Mouse (Mus musculus) heart, embryonic 15.5 days (tissue): ENCODE data around the gene Ccdc42. TPM values are rescaled to one million over a fixed set of nuclear protein-coding genes. Genes with fewer than 3 reads are reported as not detected.
A peak's percentile ranks its signal among the peaks of the same experiment; 100 is the strongest.

Experiments used
- ATAC-seq: fragments of 200-750 bp; cut with Nextera tagmentation; replicated peaks from 2 replicates; pipeline ENCODE4 v1.8.0; 2017; ENCODE audit warnings: low read depth, moderate TSS enrichment; ENCODE audit not compliant: insufficient number of reproducible peaks, insufficient read depth, low FRiP score
- H3K27ac ChIP-seq: fragments of 300-500 bp; sonication (generic); 2 replicates; pipeline ENCODE4 v1.5.1; 2015; ENCODE audit warnings: mild to moderate bottlenecking, inconsistent platforms
- H3K27me3 ChIP-seq: fragments of 300-500 bp; sonication (generic); 2 replicates; pipeline ENCODE4 v1.6.1; 2015; ENCODE audit warnings: inconsistent platforms
- H3K36me3 ChIP-seq: fragments of 300-500 bp; sonication (generic); 2 replicates; pipeline ENCODE4 v1.6.1; 2015; ENCODE audit warnings: mild to moderate bottlenecking, inconsistent platforms
- H3K4me1 ChIP-seq: fragments of 300-500 bp; sonication (generic); replicated peaks from 2 replicates; pipeline ENCODE4 v1.6.1; 2015; ENCODE audit warnings: inconsistent platforms
- H3K4me2 ChIP-seq: fragments of 300-500 bp; sonication (generic); 2 replicates; pipeline ENCODE4 v1.6.1; 2015; ENCODE audit warnings: inconsistent platforms, mild to moderate bottlenecking, moderate library complexity
- H3K4me3 ChIP-seq: fragments of 300-500 bp; sonication (generic); 2 replicates; pipeline ENCODE4 v1.5.1; 2015; ENCODE audit warnings: mild to moderate bottlenecking, inconsistent platforms
- H3K9ac ChIP-seq: fragments of 300-500 bp; sonication (generic); 2 replicates; pipeline ENCODE4 v1.6.1; 2015; ENCODE audit warnings: mild to moderate bottlenecking, inconsistent platforms
- H3K9me3 ChIP-seq: fragments of 300-500 bp; sonication (generic); replicated peaks from 2 replicates; pipeline ENCODE4 v1.6.1; 2016; ENCODE audit warnings: inconsistent platforms
- WGBS: fragments of 180-500 bp; shearing (Covaris S2); methylation state at CpG from one replicate; pipeline ENCODE4 v1.1.7; 2015; ENCODE audit warnings: mixed read lengths; 5-methylcytosine and 5-hydroxymethylcytosine counted together
- polyA plus RNA-seq: library from polyadenylated mRNA; unstranded; fragments of >200 nt; fragmentation: Nextera tagmentation; extraction: Ambion mirVana; gene quantifications from 2 replicates; pipeline ENCODE4 v1.2.1, GENCODE M21; 2015

The Ccdc42 gene
- polyA plus RNA-seq, 1 experiment from 2014 or later, result 1.0 TPM

DNA sequence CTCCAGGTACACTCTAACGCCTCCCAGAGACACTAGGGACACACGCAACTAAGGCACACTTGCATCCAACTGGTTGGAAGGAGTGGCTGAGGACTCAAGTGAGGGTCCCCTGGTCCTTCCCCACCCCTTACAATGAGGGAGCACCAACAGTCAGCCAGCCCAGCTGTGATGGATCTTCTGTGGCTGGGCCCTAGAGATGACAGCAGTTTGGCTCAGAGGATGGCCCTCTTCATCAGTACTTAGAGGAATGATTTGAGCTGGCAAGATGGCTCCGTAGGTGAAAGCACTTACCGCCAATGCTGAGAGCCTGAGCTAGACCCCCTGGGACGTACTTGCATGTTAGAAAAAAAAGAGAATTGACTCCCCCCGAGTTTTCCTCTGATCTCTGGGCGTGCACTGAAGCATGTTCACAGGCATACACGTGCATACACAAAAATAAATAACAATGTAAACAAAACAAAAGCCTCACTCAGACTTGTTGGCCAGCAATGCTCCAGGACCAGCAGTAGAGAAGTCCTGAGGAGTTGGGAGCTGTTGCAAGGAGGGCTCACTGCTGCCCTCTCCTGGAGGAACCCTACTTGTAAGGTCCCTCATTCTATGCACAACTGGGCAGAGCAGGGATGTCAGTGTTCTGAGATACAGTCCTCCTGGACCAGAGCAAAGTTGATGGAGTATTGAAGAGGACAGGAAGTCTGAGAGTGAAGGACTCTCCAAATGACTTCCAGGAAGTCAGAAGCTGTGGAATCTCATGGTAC lies 2.4 kb downstream of the Ccdc42 start:
- no peaks in the 10 kb centered on the region for H3K9me3 ChIP-seq
- no peak overlapping the region for H3K9ac ChIP-seq
- H3K4me1 ChIP-seq, result peaks cover 39% of the 10 kb centered on the region
- no peaks in the 10 kb centered on the region for H3K36me3 ChIP-seq
- no peaks in the 10 kb centered on the region for H3K27me3 ChIP-seq
- H3K4me2 ChIP-seq, result no peak overlapping the region
- no peak overlapping the region for H3K4me3 ChIP-seq
- 0 out of 2 replicates have a peak, but pooled peaks have one; percentile 34 for ATAC-seq
- no peak overlapping the region for H3K27ac ChIP-seq
- WGBS, result 61% methylated on average over 8 of the region's 8 CpGs

DNA sequence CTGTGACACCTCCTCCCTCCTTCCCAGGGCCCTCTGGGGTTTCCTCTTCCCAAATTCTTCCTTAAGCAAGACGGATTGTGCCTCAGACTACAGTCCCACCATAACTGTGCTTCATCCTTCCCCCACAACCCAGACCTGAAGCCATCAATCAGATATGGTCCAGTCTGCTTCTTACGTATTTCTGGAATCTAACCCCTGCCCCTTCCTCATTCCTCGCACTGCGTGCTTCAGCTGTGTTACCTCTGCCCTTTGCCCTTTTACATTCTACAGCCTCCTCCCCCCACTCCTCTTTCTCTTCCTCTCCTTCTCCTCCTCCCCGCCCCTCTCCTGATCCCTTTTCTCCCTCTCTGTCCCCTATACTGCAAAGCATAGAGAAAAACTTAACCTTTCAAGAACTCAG lies 4.9 kb downstream of the Ccdc42 start:
- 52% methylated on average over 5 of the region's 5 CpGs for WGBS
- no peaks in the 10 kb centered on the region for H3K9me3 ChIP-seq
- H3K4me1 ChIP-seq, result peaks cover 40% of the 10 kb centered on the region
- H3K27ac ChIP-seq, result no peak overlapping the region
- H3K4me3 ChIP-seq, result no peak overlapping the region
- no peak for ATAC-seq
- H3K4me2 ChIP-seq, result no peak overlapping the region
- no peaks in the 10 kb centered on the region for H3K36me3 ChIP-seq
- H3K27me3 ChIP-seq, result no peaks in the 10 kb centered on the region
- no peak overlapping the region for H3K9ac ChIP-seq

GRCm38 (mm10) chr11:68593247-68593646 lies 6.4 kb downstream of the Ccdc42 start:
- Histone ChIP-seq H3K27me3 (no peaks in the 10 kb centered on the region), H3K4me1 (peaks cover 40% of the 10 kb centered on the region), H3K36me3 (no peaks in the 10 kb centered on the region), H3K4me3 (no peak overlapping the region), H3K27ac (peak overlapping the region; percentile 52), H3K9ac (no peak overlapping the region), H3K9me3 (no peaks in the 10 kb centered on the region), H3K4me2 (no peak overlapping the region)
- ATAC-seq, result no peak; the same call in 1 of the 2 replicates
- 28% methylated on average over 3 of the region's 3 CpGs for WGBS

DNA sequence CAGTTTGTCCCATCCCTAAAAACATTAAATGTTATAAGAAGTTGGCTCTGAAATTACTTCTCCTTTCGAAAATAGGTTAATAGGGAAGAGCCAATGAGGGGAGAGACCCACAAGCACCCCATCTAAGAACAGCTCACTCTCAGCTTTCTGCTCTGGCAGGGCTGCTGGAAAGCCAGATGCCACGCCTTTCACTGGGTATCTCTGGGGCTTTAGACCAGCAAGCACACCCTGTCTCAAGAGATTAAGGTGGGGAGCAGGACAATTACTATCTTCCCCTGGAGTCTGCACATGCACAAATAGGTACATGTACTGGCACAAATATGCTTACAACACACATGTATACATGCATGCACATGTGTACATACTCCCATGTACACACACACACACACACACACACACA lies 11.1 kb downstream of the Ccdc42 start:
- no peak overlapping the region for H3K27ac ChIP-seq
- WGBS, result 81% methylated on average over 2 of the region's 2 CpGs

DNA sequence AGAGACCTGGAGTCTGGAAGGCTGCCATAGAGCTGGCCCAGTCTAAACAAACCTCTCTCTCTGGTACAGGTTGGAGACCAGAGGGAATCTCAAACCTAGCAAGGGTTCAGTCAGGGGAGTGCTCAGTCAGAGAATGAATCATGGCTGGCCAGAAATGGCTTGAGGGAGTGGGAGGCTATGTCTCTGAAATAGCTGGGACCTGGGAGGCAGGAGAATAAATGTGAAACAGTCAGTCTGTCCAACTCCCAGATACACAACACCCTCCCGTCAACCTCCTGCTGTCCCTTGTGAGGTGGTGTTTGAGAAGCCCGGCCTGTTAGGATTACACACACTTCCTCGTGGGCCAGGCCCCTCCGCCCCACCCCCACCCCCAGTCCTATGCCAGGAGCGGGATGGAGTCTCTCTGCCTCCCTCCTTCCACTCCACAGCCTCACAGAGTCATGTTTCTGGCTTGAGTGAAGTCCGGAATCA lies 13.8 kb downstream of the Ccdc42 start:
- no peaks in the 10 kb centered on the region for H3K27me3 ChIP-seq
- no peaks in the 10 kb centered on the region for H3K9me3 ChIP-seq
- H3K4me1 ChIP-seq, result peaks cover 39% of the 10 kb centered on the region
- H3K27ac ChIP-seq, result peak overlapping the region; percentile 86
- H3K9ac ChIP-seq, result no peak overlapping the region
- 0 out of 2 replicates have a peak, but pooled peaks have one; percentile 22 for ATAC-seq
- no peaks in the 10 kb centered on the region for H3K36me3 ChIP-seq
- 24% methylated on average over 6 of the region's 6 CpGs for WGBS
- H3K4me3 ChIP-seq, result no peak overlapping the region
- H3K4me2 ChIP-seq, result no peak overlapping the region

More for the DNA sequence above, 11.1 kb downstream of the Ccdc42 start:
- Histone ChIP-seq H3K4me3 (no peak overlapping the region), H3K4me2 (no peak overlapping the region), H3K27me3 (no peaks in the 10 kb centered on the region), H3K9ac (no peak overlapping the region), H3K4me1 (peaks cover 50% of the 10 kb centered on the region), H3K36me3 (no peaks in the 10 kb centered on the region), H3K9me3 (no peaks in the 10 kb centered on the region)
- ATAC-seq, result no peak

- no peaks in the 10 kb centered on the region for H3K36me3 ChIP-seq
- peak overlapping the region; percentile 86 for H3K27ac ChIP-seq
- H3K4me2 ChIP-seq, result 0 out of 2 replicates have a peak overlapping the region, but pooled peaks have one; percentile 5
- H3K9ac ChIP-seq, result no peak overlapping the region
- peaks cover 39% of the 10 kb centered on the region for H3K4me1 ChIP-seq
- H3K27me3 ChIP-seq, result no peaks in the 10 kb centered on the region
- no peak overlapping the region for H3K4me3 ChIP-seq
- ATAC-seq, result peak; percentile 37; the same call in 1 of the 2 replicates
- no peaks in the 10 kb centered on the region for H3K9me3 ChIP-seq
- 12% methylated on average over 9 of the region's 9 CpGs for WGBS
Observed at GRCm38 (mm10) chr11:68601486-68601991, 14.7 kb downstream of the Ccdc42 start.

DNA sequence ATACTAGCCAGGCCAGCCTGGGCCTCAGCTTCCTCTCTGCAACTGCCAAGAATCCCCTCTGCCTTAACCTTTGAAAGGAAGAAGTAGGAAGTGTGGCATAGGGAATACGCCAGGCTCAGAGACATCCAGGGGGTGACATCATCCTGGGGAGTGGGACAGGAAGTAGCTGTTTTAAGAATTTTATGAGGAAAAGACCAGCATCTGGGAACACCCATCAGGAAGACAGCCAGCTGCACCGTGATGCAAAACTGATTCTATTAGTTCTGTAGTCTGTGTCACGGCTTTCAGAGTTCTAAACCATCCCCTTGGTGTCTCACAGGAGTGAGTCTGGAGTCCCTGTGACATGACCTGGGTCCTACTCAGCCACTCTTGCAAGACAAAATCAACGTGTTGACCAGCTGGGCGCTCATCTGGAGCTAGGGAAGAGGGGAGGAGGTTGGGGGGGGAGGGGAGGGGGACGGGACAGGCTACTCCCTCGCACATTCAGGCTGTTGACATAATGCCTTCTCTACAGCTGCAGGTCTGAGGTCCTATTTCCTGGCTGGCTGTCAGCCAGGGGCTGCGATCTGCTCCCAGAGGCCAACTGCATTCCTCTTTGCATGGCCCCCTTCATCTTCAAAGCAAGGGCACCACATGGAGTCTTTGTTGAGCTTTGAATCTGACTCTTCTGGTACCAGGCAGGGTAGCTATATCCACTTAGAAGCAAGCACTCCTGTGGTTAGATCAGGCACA lies 15.5 kb downstream of the Ccdc42 start:
- Histone ChIP-seq H3K4me2 (peak overlapping the region; percentile 26), H3K27me3 (no peaks in the 10 kb centered on the region), H3K4me3 (no peak overlapping the region), H3K36me3 (no peaks in the 10 kb centered on the region), H3K4me1 (peaks cover 39% of the 10 kb centered on the region), H3K27ac (peak overlapping the region; percentile 86), H3K9ac (no peak overlapping the region), H3K9me3 (no peaks in the 10 kb centered on the region)
- peak; percentile 81 for ATAC-seq
- WGBS, result 11% methylated on average over 8 of the region's 8 CpGs

DNA sequence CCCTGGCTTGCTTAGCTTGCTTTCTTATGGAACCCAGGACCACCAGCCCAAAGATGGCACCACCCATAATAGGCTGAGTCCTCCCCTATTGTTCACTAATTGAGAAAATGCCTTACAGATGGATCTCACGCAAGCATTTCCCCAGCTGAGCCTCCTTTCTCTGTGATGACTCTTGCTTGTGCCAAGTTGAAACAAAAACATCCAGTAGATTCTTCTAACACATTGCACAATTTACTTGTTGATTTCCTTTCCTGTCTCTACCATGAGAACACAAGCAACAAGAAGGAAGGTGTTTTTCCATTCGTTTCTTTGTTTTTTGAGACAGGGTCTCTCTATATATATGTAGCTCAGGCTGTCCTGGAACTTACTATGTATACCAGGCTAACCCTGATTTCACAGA lies 20.2 kb downstream of the Ccdc42 start:
- no peak overlapping the region for H3K27ac ChIP-seq

GRCm38 (mm10) chr11:68609910-68610566 lies 23.2 kb downstream of the Ccdc42 start:
- Histone ChIP-seq H3K27ac (no peak overlapping the region), H3K4me2 (no peak overlapping the region), H3K4me3 (no peak overlapping the region), H3K9ac (no peak overlapping the region), H3K27me3 (no peaks in the 10 kb centered on the region), H3K4me1 (peaks cover 31% of the 10 kb centered on the region), H3K9me3 (no peaks in the 10 kb centered on the region), H3K36me3 (no peaks in the 10 kb centered on the region)
- 39% methylated on average over 9 of the region's 9 CpGs for WGBS
- no peak for ATAC-seq

More for the DNA sequence above, 20.2 kb downstream of the Ccdc42 start:
- peaks cover 26% of the 10 kb centered on the region for H3K4me1 ChIP-seq
- no peak overlapping the region for H3K4me3 ChIP-seq
- H3K9ac ChIP-seq, result no peak overlapping the region
- no peaks in the 10 kb centered on the region for H3K36me3 ChIP-seq
- no peak for ATAC-seq
- H3K4me2 ChIP-seq, result no peak overlapping the region
- H3K9me3 ChIP-seq, result no peaks in the 10 kb centered on the region
- H3K27me3 ChIP-seq, result no peaks in the 10 kb centered on the region
- WGBS, result 72% methylated on average over 2 of the region's 2 CpGs

GRCm38 (mm10) chr11:68610567-68610947 lies 23.7 kb downstream of the Ccdc42 start:
- Histone ChIP-seq H3K9ac (no peak overlapping the region), H3K4me2 (no peak overlapping the region), H3K27ac (no peak overlapping the region), H3K4me1 (peaks cover 31% of the 10 kb centered on the region), H3K4me3 (no peak overlapping the region), H3K27me3 (no peaks in the 10 kb centered on the region), H3K9me3 (no peaks in the 10 kb centered on the region), H3K36me3 (no peaks in the 10 kb centered on the region)
- whole genome bisulfite sequencing, result 63% methylated on average over 8 of the region's 8 CpGs
- ATAC-seq, result no peak

DNA sequence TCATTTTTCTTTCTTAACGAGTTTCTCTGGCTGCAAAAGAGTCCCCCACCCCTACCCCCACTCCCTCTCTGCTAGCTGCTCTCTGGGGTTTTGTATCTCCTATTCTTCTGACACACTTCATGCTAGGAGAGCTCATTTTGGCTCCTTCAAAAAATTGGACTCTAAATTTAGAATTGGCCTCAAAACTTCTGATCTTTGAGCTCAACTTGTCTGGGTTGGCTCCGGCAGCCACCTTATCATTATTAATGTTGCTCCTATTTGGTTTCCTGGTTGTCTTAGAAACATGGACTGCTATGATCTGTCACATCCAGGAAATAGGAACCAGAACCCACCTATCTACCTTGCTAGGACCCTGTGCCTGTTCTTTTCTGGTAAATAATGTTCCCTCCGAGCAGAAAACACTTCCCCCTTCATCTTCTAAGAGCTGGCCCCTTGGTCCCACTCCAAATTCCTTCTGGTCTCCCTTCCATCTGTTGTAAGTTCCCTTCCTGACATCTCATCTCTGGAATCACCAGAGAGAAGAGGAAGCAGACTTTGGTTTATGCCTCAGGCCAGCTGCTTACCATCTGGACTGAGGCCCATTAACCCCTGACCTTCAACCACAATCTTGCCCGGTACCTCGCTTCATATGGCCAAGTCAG lies 26.4 kb downstream of the Ccdc42 start:
- no peaks in the 10 kb centered on the region for H3K27me3 ChIP-seq
- no peaks in the 10 kb centered on the region for H3K9me3 ChIP-seq
- H3K4me1 ChIP-seq, result peaks cover 31% of the 10 kb centered on the region
- ATAC-seq, result no peak
- H3K36me3 ChIP-seq, result no peaks in the 10 kb centered on the region
- no peak overlapping the region for H3K9ac ChIP-seq
- no peak overlapping the region for H3K4me2 ChIP-seq
- peak overlapping the region; percentile 58 for H3K27ac ChIP-seq
- H3K4me3 ChIP-seq, result no peak overlapping the region
- WGBS, result 39% methylated on average over 5 of the region's 5 CpGs
